Mouse (Mus musculus) right cerebral cortex, postnatal 14 days (tissue): ENCODE data around the gene Mybpc3.

Experiments used
- DNase-seq: peaks from one replicate; pipeline ENCODE4 v3.0.0; 2022

Gene Mybpc3

GRCm38 (mm10) chr2:91117585-91118275, at the start of gene Mybpc3:
TSS of gene Mybpc3 (plus strand) at chr2:91118144.
- DNase-seq = no peak

- DNase-seq = no peak
Measured at GRCm38 (mm10) chr2:91068162-91068871, 49.6 kb upstream of the Mybpc3 start.

GRCm38 (mm10) chr2:91068872-91069165, 49.1 kb upstream of the Mybpc3 start:
- DNase-seq = no peak

- DNase-seq = no peak
Measured at GRCm38 (mm10) chr2:91069306-91070000, 48.5 kb upstream of the Mybpc3 start.

- peak; percentile 92 for DNase-seq
Measured at GRCm38 (mm10) chr2:91070076-91070800, 47.7 kb upstream of the Mybpc3 start, which contains the start of gene Slc39a13. TSS of gene Slc39a13 (minus strand) at chr2:91070417.

GRCm38 (mm10) chr2:91071059-91071458, 46.9 kb upstream of the Mybpc3 start:
- no peak for DNase-seq

- DNase-seq = no peak
Measured at GRCm38 (mm10) chr2:91072092-91072491, 45.9 kb upstream of the Mybpc3 start.

GRCm38 (mm10) chr2:91077957-91078313, 40.0 kb upstream of the Mybpc3 start:
- DNase-seq = no peak

GRCm38 (mm10) chr2:91078314-91079025, 39.5 kb upstream of the Mybpc3 start:
- no peak for DNase-seq

GRCm38 (mm10) chr2:91079026-91079384, 38.9 kb upstream of the Mybpc3 start:
- DNase-seq = no peak

GRCm38 (mm10) chr2:91080784-91081513, 37.0 kb upstream of the Mybpc3 start:
- DNase-seq = no peak

GRCm38 (mm10) chr2:91081775-91082695, 35.9 kb upstream of the Mybpc3 start, which contains the start of gene Spi1:
TSS of gene Spi1 (plus strand) at chr2:91082390.
- DNase-seq = no peak

- DNase-seq = no peak
Measured at GRCm38 (mm10) chr2:91082844-91083243, 35.1 kb upstream of the Mybpc3 start.

- DNase-seq = no peak
Measured at GRCm38 (mm10) chr2:91083366-91083940, 34.5 kb upstream of the Mybpc3 start.

GRCm38 (mm10) chr2:91084179-91084820, 33.6 kb upstream of the Mybpc3 start:
- DNase-seq = no peak

- no peak for DNase-seq
Measured at GRCm38 (mm10) chr2:91085494-91086391, 32.2 kb upstream of the Mybpc3 start.

- no peak for DNase-seq
Measured at GRCm38 (mm10) chr2:91086392-91087237, 31.3 kb upstream of the Mybpc3 start.

GRCm38 (mm10) chr2:91087453-91087852, 30.5 kb upstream of the Mybpc3 start:
- DNase-seq = no peak
